Mouse (Mus musculus): ENCODE data around the gene Atad2b.
"Not testable (repeated sequence)": the region's sequence is repeated elsewhere in the genome, so short reads cannot be mapped to it uniquely, and the experiment has no call there.

The Atad2b gene

GRCm38 (mm10) chr12:4911716-4912115 lies 5.4 kb upstream of the Atad2b start:
- DNase-seq (ENCODE audit: low spot score): peak; percentile 12

DNA sequence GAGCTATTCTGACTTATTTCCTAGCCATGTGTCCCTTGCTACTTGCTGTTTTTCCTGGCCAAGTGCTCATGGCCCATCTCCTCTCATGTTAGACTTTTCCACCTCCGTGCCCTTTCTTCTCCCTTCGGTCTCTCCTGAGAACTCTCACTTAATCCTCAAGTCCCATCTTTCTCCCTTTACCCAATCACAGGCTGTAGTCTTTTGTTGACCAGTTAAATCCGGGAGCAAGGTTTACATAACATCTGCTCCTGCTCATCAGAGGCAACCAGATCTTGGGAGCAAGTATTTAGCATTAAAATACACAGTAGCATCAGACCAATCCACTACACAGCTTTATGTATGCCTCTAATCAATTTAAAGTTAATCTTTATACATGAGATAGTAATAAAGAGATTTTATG lies 2.7 kb upstream of the Atad2b start:
- no peak for DNase-seq (ENCODE audit: low spot score)

DNA sequence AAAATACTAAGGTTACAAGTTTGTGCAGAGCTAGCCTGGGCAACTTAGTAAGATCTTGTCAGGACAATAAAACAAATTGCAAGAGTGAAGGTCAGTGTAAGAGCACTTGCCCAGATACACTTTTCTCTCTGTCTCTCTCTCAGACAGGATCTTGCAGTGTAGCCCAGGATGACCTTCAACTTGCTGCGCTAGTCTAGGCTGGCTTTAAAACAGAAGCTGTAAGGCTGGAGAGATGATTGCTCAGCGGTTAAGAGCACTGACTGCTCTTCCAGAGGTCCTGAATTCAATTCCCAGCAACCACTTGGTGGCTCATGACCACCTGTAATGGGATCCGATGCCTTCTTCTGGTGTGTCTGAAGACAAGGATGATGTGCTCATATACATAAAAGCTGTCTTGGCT lies 2.2 kb upstream of the Atad2b start:
- no peak for DNase-seq (ENCODE audit: low spot score)

DNA sequence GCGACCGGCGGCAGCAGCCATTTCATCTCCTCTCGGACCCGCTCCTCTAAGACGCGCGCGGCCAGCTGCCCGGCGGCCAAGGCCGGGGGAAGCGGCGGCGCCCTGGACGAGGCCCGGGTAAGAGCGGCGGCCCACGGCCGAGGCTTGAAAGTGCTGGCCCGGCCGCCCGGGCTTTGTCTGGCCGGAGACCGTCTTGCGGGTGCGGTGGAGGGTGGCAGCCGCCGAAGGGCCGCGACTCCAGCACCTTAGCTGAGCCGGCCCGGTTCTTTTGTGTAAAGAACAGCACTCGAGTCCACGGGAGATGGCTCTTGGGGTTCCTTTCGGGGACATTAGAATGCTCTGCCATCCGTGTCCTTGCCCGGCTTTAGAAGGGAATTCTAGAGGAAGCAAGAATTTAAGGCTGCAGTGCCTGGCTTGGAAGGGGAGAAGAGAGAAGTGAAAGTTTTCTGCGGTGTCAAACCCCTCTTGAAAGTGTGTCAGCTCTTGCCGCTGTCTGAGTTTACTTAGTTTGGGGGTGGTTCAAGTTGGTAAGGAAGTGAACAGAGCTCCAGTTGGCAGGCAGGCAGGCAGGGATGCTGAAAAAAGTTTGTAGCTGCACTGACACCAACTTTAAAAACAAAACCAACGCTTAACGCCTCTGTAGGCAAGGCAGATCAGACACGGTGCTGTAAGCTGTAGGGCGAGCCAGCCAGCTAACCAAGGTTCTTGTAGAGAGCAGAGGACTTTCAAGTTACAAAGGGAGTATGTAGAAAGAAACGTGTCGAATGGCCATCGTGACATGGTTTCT lies 845 bp downstream of the Atad2b start:
- peak; percentile 42 for DNase-seq (ENCODE audit: low spot score)

DNA sequence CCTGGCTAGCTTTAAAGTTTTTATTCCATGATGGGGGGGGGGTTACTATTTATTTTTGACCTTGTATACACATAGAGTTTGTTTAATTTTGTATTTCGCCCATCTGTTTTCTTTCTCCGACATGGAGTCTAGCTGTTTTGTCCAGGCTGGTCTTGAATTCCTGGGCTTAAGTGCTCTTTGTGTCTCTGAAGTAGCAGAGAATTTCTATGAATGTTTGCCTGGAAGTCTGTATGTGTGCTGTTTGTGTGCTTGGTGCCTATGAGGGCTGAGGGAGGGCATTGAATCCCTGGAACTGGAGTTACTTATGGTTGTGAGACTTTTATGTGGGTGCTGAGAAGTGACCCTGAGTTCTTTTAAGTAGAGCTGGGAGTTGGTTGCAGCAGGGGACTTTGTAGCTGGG lies 11.0 kb downstream of the Atad2b start:
- no peak for DNase-seq (ENCODE audit: low spot score)

DNA sequence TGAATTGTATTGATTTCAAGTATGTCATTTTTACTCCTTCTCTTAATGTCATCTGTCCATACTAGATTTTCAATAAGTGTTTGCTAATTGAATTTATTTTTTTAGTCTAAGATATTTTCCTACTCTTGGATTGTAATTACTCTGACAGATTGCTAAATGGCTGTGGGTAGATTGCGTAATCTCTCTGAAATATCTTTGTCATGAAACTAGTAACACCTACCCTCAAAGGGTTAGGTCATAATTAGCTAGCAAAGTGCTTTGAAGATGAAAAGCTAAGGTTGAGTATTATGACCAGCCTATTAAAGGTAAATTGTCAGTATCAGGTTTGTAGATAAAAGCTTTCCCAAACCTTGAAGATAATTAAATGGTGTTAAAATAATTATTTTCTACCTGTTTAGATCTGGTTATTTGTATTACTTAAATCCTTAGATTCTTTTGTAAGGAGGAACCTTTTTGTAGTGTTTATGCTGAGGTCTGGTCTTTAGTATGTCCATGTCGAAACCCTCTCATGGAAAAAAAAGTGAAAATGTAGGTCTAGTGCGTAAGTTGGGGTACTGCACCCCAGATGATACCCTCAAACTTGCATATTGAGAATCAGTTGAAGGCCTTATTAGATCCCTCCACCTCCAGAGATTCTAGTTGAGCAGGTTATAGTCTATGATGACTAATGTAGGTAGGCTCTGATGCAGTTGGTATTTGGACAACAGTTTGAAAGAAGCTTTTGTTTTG lies 13.8 kb downstream of the Atad2b start:
- DNase-seq (ENCODE audit: low spot score): no peak

- DNase-seq (ENCODE audit: low spot score): no peak
Measured at GRCm38 (mm10) chr12:4952272-4952671, 35.1 kb downstream of the Atad2b start.

DNA sequence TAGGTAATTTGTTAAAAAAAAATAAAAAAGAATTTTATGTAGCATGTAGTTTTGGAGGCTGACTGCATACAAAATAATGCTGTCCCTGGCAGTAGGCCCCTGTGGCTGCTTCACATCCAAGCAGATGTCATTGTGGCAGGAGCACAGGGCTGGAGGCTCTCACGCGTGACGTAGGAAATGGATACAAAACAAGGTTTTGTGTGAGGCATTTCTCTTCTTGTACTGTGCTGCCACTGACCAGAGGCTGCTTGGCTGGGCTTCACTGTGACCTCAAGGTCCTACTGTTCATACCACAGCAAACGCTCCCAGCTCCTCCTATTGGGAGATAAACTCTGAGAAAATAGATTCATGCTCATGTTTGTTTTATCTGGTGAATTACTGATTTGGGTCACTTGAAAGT lies 36.0 kb downstream of the Atad2b start:
- no peak for DNase-seq (ENCODE audit: low spot score)

DNA sequence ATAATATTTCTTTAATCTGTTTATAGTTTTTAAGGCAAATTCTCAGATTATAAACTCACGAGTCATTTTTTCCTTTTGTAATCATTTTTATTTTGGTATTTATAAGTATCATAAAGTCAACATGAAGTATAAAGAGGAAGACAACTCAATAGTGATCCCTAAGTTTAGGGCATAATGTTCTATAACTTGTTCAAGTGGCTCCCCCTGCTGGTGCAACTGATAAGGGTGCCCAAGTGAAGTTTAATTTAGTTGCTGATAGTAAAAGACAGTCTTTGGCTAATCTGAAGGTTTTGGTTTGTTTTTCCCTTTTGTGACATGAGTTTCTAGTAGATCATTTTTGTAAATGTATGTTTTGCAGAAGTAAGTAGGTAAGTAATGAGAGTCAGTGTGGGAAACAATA lies 55.8 kb downstream of the Atad2b start:
- peak; percentile 81 for DNase-seq (ENCODE audit: low spot score)

- DNase-seq (ENCODE audit: low spot score): no peak
Measured at GRCm38 (mm10) chr12:4978324-4978723, 61.2 kb downstream of the Atad2b start.

DNA sequence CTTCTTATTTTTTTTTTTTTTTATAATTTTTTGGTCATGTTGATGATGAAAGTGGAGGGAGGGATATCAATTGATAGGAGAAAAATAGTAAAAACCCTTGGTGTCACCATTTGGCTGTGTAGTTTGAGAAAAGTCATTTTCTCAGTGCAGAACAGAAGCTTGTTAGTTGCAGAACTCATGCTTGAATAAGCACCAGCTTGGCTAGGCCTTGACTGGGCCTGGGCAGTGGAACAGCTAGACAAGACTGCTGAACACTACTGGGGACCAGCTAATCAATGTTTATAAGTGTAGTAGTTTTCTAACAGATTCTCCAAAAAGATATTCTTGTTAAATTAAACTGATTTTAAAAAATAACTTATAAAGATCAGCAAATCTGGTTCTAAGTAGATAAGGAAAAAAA lies 79.8 kb downstream of the Atad2b start:
- no peak for DNase-seq (ENCODE audit: low spot score)

DNA sequence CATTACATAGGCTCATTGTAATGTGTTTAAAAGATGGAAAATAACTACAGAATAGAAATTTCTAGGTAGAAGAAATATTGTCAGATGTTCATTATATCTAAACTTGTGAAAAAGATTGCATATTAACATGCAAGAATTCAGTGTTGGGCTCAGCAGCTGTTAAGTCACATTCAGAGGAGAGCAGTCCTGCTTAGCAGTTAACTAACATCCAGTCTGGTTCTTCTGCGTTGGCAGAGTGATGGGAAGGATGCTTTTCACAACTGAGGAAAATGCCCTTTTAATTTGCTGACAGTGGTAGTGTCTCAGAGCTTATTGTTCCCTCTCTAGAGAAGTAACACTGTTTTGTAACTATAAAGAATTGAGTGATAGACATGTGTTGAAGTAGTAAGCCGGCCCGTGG lies 88.2 kb downstream of the Atad2b start:
- no peak for DNase-seq (ENCODE audit: low spot score)

- not testable (repeated sequence) for DNase-seq (ENCODE audit: low spot score)
Measured at GRCm38 (mm10) chr12:5005776-5006175, 88.6 kb downstream of the Atad2b start.

DNA sequence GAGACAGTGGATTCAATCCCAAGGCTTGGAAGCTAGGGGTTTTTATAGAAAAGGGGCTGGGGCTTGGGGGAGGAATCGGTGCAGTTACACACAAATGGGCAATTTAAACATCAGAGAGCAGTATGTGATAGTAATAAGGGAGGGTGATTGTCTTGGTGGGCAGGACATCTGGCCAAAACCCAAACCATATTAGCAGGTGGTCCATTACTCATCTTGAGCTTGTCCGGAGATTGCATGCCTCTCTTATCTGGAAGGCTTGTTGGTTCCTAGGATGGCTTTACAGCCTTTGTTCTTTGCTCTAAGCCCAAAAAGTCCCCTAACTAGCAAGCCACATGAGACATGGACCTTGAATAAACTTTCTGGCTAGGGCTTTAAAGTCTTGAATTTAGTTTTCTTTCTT lies 91.5 kb downstream of the Atad2b start:
- not testable (repeated sequence) for DNase-seq (ENCODE audit: low spot score)

DNA sequence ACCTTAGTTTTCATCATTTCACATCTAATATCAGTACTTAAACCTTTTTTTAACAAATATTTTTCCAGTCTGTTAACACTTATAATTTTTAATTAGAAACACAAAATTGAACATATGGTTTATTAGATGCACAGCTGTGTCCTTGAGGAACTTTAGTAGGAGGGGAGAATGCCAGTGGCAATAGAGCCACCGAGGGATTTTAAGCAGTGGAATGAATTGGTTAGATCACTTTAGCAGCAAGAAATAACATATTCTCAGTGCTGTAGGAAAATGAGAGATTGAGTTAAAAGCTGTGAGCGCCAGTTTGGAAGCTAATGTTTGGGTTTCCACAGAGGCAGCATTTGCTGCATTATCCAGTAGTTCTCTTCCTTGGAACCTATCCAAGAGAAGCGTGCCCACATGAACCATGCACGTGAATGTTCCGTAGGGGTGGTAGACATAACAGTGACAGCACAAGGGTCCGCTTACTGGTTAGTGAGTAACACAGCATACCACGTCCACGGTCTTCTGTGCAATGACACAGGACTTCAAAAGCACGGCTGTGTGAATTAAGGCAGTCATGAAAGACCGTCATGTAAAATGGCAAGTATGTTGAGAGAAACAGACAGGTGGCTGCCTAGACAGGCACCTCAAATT lies 108.2 kb downstream of the Atad2b start:
- DNase-seq (ENCODE audit: low spot score): no peak

DNA sequence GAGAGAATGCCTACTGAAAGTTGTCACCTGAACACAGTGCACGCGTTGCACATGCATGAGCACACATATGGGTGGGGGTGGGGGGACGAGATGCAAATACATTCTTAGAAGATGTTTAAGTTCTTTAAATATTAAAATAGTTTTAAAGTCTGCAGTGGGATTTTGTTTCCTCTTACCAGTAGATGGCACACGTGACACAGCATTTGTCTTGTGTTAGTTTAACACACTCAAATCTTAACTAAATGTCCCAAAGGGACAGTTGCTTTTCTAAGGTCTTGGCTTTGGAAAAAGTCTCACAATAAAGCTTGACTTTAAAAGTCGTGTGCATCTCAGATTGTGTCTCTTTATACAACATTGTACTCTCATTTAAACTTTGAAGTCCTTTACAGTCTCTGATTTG lies 111.9 kb downstream of the Atad2b start:
- no peak for DNase-seq (ENCODE audit: low spot score)

DNA sequence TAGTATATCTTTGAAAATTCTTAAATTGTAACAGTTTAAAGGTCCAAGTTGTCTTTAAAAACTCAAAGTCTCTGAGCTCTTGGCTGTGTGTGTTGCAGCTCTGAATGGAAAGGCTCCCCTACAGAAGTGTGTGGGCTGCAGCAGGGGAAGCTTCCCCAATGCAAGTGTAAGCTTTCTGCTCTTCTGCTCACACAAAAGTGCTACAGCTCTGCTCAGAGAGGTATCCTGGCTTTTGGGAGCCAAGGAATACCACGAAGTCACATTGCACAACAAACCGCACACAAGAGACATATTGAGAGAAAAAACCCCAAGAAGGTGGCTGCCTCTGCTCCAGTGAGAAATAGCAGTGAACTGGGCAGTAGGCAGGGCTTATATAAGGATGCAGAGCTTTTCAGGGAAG lies 120.9 kb downstream of the Atad2b start:
- no peak for DNase-seq (ENCODE audit: low spot score)

GRCm38 (mm10) chr12:5044141-5044540 lies 127.0 kb downstream of the Atad2b start:
- DNase-seq (ENCODE audit: low spot score): no peak

- no peak for DNase-seq (ENCODE audit: low spot score)
Measured at GRCm38 (mm10) chr12:5048104-5048503, 131.0 kb downstream of the Atad2b start.

- no peak for DNase-seq (ENCODE audit: low spot score)
Measured at GRCm38 (mm10) chr12:5067590-5067989, 150.4 kb downstream of the Atad2b start.

- DNase-seq (ENCODE audit: low spot score): no peak
Measured at GRCm38 (mm10) chr12:5070131-5070530, 153.0 kb downstream of the Atad2b start.

DNA sequence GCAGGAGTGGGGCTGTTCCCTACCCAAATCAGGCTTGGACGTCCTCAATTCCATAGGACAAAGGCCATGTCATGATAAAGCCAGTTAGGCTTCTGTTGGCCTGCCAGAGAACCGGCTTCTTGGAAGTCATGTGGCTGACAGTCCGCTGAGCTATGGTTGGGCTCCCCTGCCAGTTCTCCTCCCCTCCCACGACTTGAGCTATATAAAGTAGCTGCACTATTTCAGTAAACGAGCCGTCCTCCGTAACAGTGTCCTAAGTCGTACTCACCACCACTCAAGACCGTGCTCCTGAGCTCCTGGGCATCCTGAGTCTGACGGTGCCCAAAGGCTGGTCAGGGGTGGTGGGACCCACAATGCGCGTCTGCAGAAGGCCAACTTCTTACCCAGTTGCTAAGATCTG lies 156.0 kb downstream of the Atad2b start:
- no peak for DNase-seq (ENCODE audit: low spot score)

DNA sequence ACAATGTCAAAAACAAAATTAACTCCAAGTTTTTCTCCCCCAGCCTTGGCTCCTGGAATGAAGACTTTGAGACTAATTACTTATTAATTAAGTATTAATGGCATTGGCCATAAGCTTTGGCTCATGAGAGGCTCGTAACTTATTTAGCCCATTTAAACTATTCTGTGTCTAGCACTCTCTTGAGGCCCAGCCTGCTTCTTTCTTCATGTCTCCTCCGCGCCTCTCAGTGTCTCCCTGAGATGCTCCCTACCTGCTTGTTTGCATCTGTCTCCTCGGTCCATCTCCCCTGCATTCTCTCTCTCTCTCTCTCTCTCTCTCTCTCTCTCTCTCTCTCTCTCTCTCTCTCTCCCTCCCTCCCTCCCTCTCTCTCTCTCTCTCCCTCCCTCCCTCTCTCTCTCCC lies 164.3 kb downstream of the Atad2b start:
- DNase-seq (ENCODE audit: low spot score): no peak
